Mouse (Mus musculus): ENCODE data around the gene Cldn15. TPM values are rescaled to one million over a fixed set of nuclear protein-coding genes. Genes with fewer than 3 reads are reported as not detected.

The Cldn15 gene
- total and polyA plus RNA-seq, 2 experiments from 2014 or later: 0.24 TPM; not detected in 1

DNA sequence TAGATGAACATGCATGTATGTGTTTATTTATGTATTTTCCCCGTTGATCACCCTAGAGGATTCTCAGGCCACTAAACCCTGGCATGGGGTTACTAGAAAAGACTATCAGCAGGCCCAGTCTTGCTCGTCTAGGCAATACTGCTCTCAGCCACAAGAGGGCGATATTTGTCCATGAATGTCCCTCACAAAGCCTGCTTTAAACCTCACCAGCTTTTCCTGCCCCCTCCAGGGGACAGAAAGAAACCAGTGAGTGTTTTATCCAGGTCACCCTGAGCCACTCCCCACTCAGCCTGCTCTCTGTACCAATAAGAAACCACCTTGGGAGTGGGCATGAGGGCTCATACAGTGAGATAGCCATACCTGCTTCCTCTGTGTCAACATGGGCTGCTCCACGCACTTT, 37.3 kb upstream of the Cldn15 start:
- no peaks in the 10 kb centered on the region for H3K4me1 ChIP-seq (ENCODE audit: insufficient read depth, low read length)
- peak; percentile 94 for DNase-seq (ENCODE audit: low spot score)
- peak overlapping the region; percentile 45; the same call in 1 of the 2 replicates for H3K27ac ChIP-seq
- no peaks in the 10 kb centered on the region for H3K27me3 ChIP-seq (ENCODE audit: insufficient read depth, low read length)
- peak; percentile 85 for ATAC-seq
- H3K36me3 ChIP-seq (ENCODE audit: insufficient read depth, low read length): no peaks in the 10 kb centered on the region
- no peaks in the 10 kb centered on the region for H3K9me3 ChIP-seq (ENCODE audit: low read length)
- no peak overlapping the region for H3K9ac ChIP-seq (replicated peaks; ENCODE audit: low read length)
- no peak overlapping the region for H3K4me3 ChIP-seq (ENCODE audit: low read length)
- WGBS: 21% methylated on average over 4 of the region's 4 CpGs
- TF ChIP-seq CTCF (IDR thresholded peaks at IDR 0.05; ENCODE audit: low read depth): peak; percentile 97
- H3K4me2 ChIP-seq (ENCODE audit: low read depth, low read length): no peak overlapping the region

- H3K4me3 ChIP-seq (ENCODE audit: low read length): no peak overlapping the region
- no peak for DNase-seq (ENCODE audit: low spot score)
- whole genome bisulfite sequencing: 73% methylated on average over 14 of the region's 14 CpGs
Observed at GRCm38 (mm10) chr5:136931896-136932295, 34.5 kb upstream of the Cldn15 start.

GRCm38 (mm10) chr5:136932956-136933355, 33.5 kb upstream of the Cldn15 start:
- H3K9ac ChIP-seq (replicated peaks; ENCODE audit: low read length): no peak overlapping the region
- H3K4me2 ChIP-seq (ENCODE audit: low read depth, low read length): no peak overlapping the region
- H3K9me3 ChIP-seq (ENCODE audit: low read length): no peaks in the 10 kb centered on the region
- H3K36me3 ChIP-seq (ENCODE audit: insufficient read depth, low read length): no peaks in the 10 kb centered on the region
- ATAC-seq: no peak
- no peaks in the 10 kb centered on the region for H3K4me1 ChIP-seq (ENCODE audit: insufficient read depth, low read length)
- no peak overlapping the region for H3K4me3 ChIP-seq (ENCODE audit: low read length)
- WGBS: 79% methylated on average over 5 of the region's 5 CpGs
- no peak for DNase-seq (ENCODE audit: low spot score)
- no peak for TF ChIP-seq CTCF (IDR thresholded peaks at IDR 0.05; ENCODE audit: low read depth)
- no peak overlapping the region for H3K27ac ChIP-seq
- no peaks in the 10 kb centered on the region for H3K27me3 ChIP-seq (ENCODE audit: insufficient read depth, low read length)

More at GRCm38 (mm10) chr5:136931896-136932295, 34.5 kb upstream of the Cldn15 start:
- H3K36me3 ChIP-seq (ENCODE audit: insufficient read depth, low read length): no peaks in the 10 kb centered on the region
- H3K27ac ChIP-seq: 0 out of 2 replicates have a peak overlapping the region, but pooled peaks have one; percentile 15
- H3K9ac ChIP-seq (replicated peaks; ENCODE audit: low read length): 0 out of 2 replicates have a peak overlapping the region, but pooled peaks have one; percentile 21
- no peak overlapping the region for H3K4me2 ChIP-seq (ENCODE audit: low read depth, low read length)
- H3K27me3 ChIP-seq (ENCODE audit: insufficient read depth, low read length): no peaks in the 10 kb centered on the region
- H3K4me1 ChIP-seq (ENCODE audit: insufficient read depth, low read length): no peaks in the 10 kb centered on the region
- H3K9me3 ChIP-seq (ENCODE audit: low read length): no peaks in the 10 kb centered on the region
- TF ChIP-seq CTCF (IDR thresholded peaks at IDR 0.05; ENCODE audit: low read depth): no peak
- no peak for ATAC-seq

DNA sequence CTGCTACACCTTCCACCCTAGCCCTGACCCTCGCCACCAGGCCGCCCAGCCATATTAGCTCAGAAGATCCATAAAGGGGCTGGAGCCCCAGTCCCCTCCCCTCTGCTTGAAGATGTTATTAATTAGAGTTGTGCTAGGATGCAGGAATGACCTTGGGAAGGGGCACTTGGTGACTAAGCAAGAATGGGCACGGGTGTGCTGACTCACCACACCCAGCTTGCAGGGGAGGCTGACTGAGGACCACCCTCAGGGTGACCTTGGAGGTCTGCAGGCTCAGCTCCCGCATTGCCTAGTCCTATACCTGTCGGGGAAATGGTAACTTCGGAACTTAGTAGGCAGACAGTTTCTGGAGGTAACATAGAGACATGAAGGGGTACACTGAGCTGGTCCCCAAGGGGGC, 32.5 kb upstream of the Cldn15 start:
- Histone ChIP-seq H3K4me1 (ENCODE audit: insufficient read depth, low read length) (no peaks in the 10 kb centered on the region), H3K4me3 (ENCODE audit: low read length) (no peak overlapping the region), H3K36me3 (ENCODE audit: insufficient read depth, low read length) (no peaks in the 10 kb centered on the region), H3K27me3 (ENCODE audit: insufficient read depth, low read length) (no peaks in the 10 kb centered on the region), H3K4me2 (ENCODE audit: low read depth, low read length) (no peak overlapping the region), H3K9ac (replicated peaks; ENCODE audit: low read length) (no peak overlapping the region), H3K27ac (no peak overlapping the region), H3K9me3 (ENCODE audit: low read length) (no peaks in the 10 kb centered on the region)
- WGBS: 91% methylated on average over 6 of the region's 6 CpGs
- TF ChIP-seq CTCF (IDR thresholded peaks at IDR 0.05; ENCODE audit: low read depth): no peak
- ATAC-seq (no peak), DNase-seq (ENCODE audit: low spot score) (no peak)

DNA sequence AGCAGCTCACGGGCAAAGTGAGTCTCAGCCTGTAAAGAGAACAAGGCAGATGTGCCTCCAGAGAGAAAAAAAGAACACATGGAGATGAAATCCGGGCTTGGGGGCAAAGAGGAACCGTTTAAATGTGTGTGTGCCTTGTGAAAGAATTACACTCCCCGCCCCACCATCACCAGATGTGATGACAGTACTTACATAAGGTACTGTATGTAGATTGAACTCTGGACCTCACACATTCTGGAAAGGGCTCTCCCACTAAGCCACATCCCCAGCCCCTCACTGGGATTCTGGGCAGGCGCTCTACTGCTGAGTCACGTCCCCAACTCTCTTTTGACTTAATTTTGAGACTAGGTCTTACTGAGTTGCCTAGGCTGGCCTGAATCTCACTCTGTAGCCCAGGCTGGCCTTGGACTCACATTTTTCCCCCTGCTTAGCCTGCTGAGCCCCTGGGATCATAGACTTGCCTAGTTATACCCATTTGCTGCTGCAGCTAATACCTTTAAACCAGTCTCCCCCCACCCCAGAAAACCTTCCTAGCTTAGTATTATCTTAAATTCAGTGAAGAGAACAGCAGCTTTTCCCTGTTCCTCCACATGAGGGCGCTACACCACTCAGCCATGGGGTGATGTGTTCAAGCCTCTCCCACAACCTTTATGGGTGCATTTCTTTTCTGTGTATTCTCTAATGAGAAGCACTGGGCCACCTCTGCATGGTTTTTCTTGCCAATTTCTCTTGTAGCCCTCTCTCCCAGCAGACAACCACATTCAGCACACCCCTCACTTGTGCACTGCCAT, 30.3 kb upstream of the Cldn15 start:
- TF ChIP-seq CTCF (IDR thresholded peaks at IDR 0.05; ENCODE audit: low read depth): peak; percentile 49
- no peak overlapping the region for H3K27ac ChIP-seq
- no peak overlapping the region for H3K4me3 ChIP-seq (ENCODE audit: low read length)
- H3K27me3 ChIP-seq (ENCODE audit: insufficient read depth, low read length): no peaks in the 10 kb centered on the region
- ATAC-seq: no peak
- no peak overlapping the region for H3K9ac ChIP-seq (replicated peaks; ENCODE audit: low read length)
- H3K4me1 ChIP-seq (ENCODE audit: insufficient read depth, low read length): no peaks in the 10 kb centered on the region
- no peak for DNase-seq (ENCODE audit: low spot score)
- H3K36me3 ChIP-seq (ENCODE audit: insufficient read depth, low read length): no peaks in the 10 kb centered on the region
- H3K9me3 ChIP-seq (ENCODE audit: low read length): no peaks in the 10 kb centered on the region
- no peak overlapping the region for H3K4me2 ChIP-seq (ENCODE audit: low read depth, low read length)
- WGBS: 75% methylated on average over 7 of the region's 7 CpGs

DNA sequence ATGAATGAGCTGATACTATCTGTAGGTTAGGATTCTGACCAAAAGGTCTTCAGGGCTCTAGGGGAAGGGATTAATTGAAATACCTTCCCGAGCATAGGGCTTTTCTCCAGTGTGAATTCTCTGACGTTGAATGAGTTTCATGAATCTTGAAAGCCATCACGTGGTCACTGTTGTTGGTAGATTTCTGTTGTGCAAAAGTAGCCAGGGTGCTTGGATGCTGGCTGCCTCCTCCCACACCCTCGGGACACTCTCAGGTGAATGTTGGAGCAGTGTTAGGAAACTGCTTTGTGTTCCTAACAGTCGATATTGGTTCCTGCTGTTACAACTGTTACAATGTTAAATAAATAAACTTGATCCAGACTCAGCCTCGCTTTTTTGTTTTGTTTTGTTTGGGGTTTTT, 29.7 kb upstream of the Cldn15 start:
- no peak for TF ChIP-seq CTCF (IDR thresholded peaks at IDR 0.05; ENCODE audit: low read depth)

GRCm38 (mm10) chr5:136937621-136938020, 28.8 kb upstream of the Cldn15 start:
- DNase-seq (ENCODE audit: low spot score): no peak

More for the DNA sequence above, 29.7 kb upstream of the Cldn15 start:
- H3K9me3 ChIP-seq (ENCODE audit: low read length): no peaks in the 10 kb centered on the region
- no peaks in the 10 kb centered on the region for H3K27me3 ChIP-seq (ENCODE audit: insufficient read depth, low read length)
- no peaks in the 10 kb centered on the region for H3K4me1 ChIP-seq (ENCODE audit: insufficient read depth, low read length)
- no peak overlapping the region for H3K9ac ChIP-seq (replicated peaks; ENCODE audit: low read length)
- H3K4me2 ChIP-seq (ENCODE audit: low read depth, low read length): no peak overlapping the region
- WGBS: 82% methylated on average over 6 of the region's 6 CpGs
- H3K36me3 ChIP-seq (ENCODE audit: insufficient read depth, low read length): no peaks in the 10 kb centered on the region
- ATAC-seq: no peak
- no peak for DNase-seq (ENCODE audit: low spot score)
- no peak overlapping the region for H3K27ac ChIP-seq
- no peak overlapping the region for H3K4me3 ChIP-seq (ENCODE audit: low read length)

More at GRCm38 (mm10) chr5:136937621-136938020, 28.8 kb upstream of the Cldn15 start:
- Histone ChIP-seq H3K9ac (replicated peaks; ENCODE audit: low read length) (no peak overlapping the region), H3K36me3 (ENCODE audit: insufficient read depth, low read length) (no peaks in the 10 kb centered on the region), H3K27ac (no peak overlapping the region), H3K4me2 (ENCODE audit: low read depth, low read length) (no peak overlapping the region), H3K4me3 (ENCODE audit: low read length) (no peak overlapping the region), H3K4me1 (ENCODE audit: insufficient read depth, low read length) (no peaks in the 10 kb centered on the region), H3K9me3 (ENCODE audit: low read length) (no peaks in the 10 kb centered on the region), H3K27me3 (ENCODE audit: insufficient read depth, low read length) (no peaks in the 10 kb centered on the region)
- no peak for TF ChIP-seq CTCF (IDR thresholded peaks at IDR 0.05; ENCODE audit: low read depth)
- ATAC-seq: no peak
- WGBS: 94% methylated on average over 5 of the region's 5 CpGs

Data from hindbrain, postnatal 0 days (tissue).